Mouse (Mus musculus) kidney, embryonic 16.5 days (tissue): Measurements from ENCODE around the gene Tctex1d4. TPM values are rescaled to one million over a fixed set of nuclear protein-coding genes. Genes with fewer than 3 reads are reported as not detected.
A peak's percentile ranks its signal among the peaks of the same experiment; 100 is the strongest.

Experiments used
- ATAC-seq: fragments of 200-750 bp; cut with Nextera tagmentation; 2 replicates; pipeline ENCODE4 v1.8.0; 2017; ENCODE audit warnings: moderate TSS enrichment; ENCODE audit not compliant: low FRiP score, low TSS enrichment
- H3K27ac ChIP-seq: fragments of 300-500 bp; sonication (generic); 2 replicates; pipeline ENCODE4 v1.5.1; 2014; ENCODE audit warnings: low read length
- H3K27me3 ChIP-seq: fragments of 300-500 bp; sonication (generic); 2 replicates; pipeline ENCODE4 v1.6.1; 2014; ENCODE audit warnings: low read length, control low read depth, mixed read lengths; ENCODE audit not compliant: insufficient read depth
- H3K36me3 ChIP-seq: fragments of 300-500 bp; sonication (generic); 2 replicates; pipeline ENCODE4 v1.6.1; 2014; ENCODE audit warnings: low read length, control low read depth, mixed read lengths; ENCODE audit not compliant: insufficient read depth
- H3K4me1 ChIP-seq: fragments of 300-500 bp; sonication (generic); 2 replicates; pipeline ENCODE4 v1.6.1; 2014; ENCODE audit warnings: low read length, control low read depth, mixed read lengths; ENCODE audit not compliant: insufficient read depth
- H3K4me2 ChIP-seq: fragments of 300-500 bp; sonication (generic); replicated peaks from 2 replicates; pipeline ENCODE4 v1.6.1; 2014; ENCODE audit warnings: low read depth, low read length
- H3K4me3 ChIP-seq: fragments of 300-500 bp; sonication (generic); 2 replicates; pipeline ENCODE4 v1.5.1; 2014; ENCODE audit warnings: mild to moderate bottlenecking, low read length
- H3K9ac ChIP-seq: fragments of 300-500 bp; sonication (generic); replicated peaks from 2 replicates; pipeline ENCODE4 v1.6.1; 2014; ENCODE audit warnings: low read length
- H3K9me3 ChIP-seq: fragments of 300-500 bp; sonication (generic); 2 replicates; pipeline ENCODE4 v1.6.1; 2016; ENCODE audit warnings: low read length, control low read depth
- WGBS: fragments of 180-500 bp; shearing (Covaris S2); extraction: QIAGEN DNeasy Blood & Tissue Kit; methylation state at CpG from one replicate; pipeline ENCODE4 v1.1.7; 2014; 5-methylcytosine and 5-hydroxymethylcytosine counted together
- polyA plus RNA-seq: library from polyadenylated mRNA; unstranded; fragments of >200 nt; fragmentation: Nextera tagmentation; extraction: Ambion mirVana; gene quantifications from 2 replicates; pipeline ENCODE4 v1.2.1, GENCODE M21; 2015

The Tctex1d4 gene
- polyA plus RNA-seq, 1 experiment from 2014 or later, result not detected

DNA sequence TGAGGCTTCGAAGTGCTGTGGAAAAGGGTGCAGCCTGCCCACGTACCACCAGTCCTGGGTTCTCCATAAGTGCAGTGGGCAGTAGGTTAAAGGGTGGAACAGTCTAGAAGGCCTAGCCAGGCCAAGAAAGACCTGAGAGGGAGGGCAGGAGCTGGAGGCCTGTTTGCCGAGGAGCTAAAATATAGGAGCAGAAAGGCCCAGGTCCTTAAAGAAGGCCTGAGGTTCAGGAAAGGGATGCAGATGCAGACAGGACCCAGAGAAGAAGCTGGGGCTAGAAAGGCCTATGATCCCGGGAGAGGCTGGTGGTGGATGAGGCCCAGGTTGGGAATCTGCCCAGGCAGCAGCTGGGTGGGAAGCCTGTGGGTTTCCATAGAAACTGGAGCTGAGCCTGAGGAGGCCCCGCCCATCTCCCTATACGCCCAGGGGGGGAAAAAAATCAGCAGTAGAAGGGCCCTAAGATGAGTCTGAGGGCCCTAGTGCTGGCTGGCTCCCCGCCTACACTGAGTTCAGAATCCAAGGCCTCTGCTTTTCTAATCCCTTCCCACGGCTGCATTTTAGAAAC lies 1.2 kb upstream of the Tctex1d4 start, which contains the start of gene Btbd19:
Gene Btbd19, minus strand, starts transcription at position 378 of the 562 bp plus-strand sequence.
- Histone ChIP-seq H3K4me1 (peaks cover 28% of the 10 kb centered on the region), H3K4me3 (no peak within 1 kb of the TSS), H3K4me2 (peak within 1 kb of the TSS; percentile 8), H3K9me3 (no peaks in the 10 kb centered on the region), H3K36me3 (peaks cover 9% of the 10 kb centered on the region; the same call in 1 of the 2 replicates), H3K27me3 (no peaks in the 10 kb centered on the region), H3K27ac (peak within 1 kb of the TSS; percentile 93), H3K9ac (peak within 1 kb of the TSS; percentile 23)
- ATAC-seq, result peak; percentile 24; the same call in 1 of the 2 replicates
- WGBS, result 28% methylated on average over 8 of the region's 8 CpGs

GRCm38 (mm10) chr4:117125910-117126674 lies 502 bp upstream of the Tctex1d4 start:
- 31% methylated on average over 15 of the region's 15 CpGs for WGBS
- Histone ChIP-seq H3K27me3 (no peaks in the 10 kb centered on the region), H3K36me3 (peaks cover 9% of the 10 kb centered on the region; the same call in 1 of the 2 replicates), H3K4me1 (peaks cover 28% of the 10 kb centered on the region), H3K27ac (peak overlapping the region; percentile 93), H3K9ac (peak overlapping the region; percentile 23), H3K9me3 (no peaks in the 10 kb centered on the region), H3K4me2 (peak overlapping the region; percentile 8), H3K4me3 (no peak overlapping the region)
- peak; percentile 82 for ATAC-seq

- Histone ChIP-seq H3K4me3 (no peak overlapping the region), H3K27me3 (peaks cover 15% of the 10 kb centered on the region), H3K4me1 (peaks cover 36% of the 10 kb centered on the region), H3K4me2 (no peak overlapping the region), H3K9ac (no peak overlapping the region), H3K9me3 (no peaks in the 10 kb centered on the region), H3K27ac (no peak overlapping the region), H3K36me3 (peaks cover 9% of the 10 kb centered on the region; the same call in 1 of the 2 replicates)
- no peak for ATAC-seq
- 90% methylated on average over 33 of the region's 33 CpGs for WGBS
These were observed 1.5 kb downstream of the Tctex1d4 start for GRCm38 (mm10) chr4:117127991-117128686.

DNA sequence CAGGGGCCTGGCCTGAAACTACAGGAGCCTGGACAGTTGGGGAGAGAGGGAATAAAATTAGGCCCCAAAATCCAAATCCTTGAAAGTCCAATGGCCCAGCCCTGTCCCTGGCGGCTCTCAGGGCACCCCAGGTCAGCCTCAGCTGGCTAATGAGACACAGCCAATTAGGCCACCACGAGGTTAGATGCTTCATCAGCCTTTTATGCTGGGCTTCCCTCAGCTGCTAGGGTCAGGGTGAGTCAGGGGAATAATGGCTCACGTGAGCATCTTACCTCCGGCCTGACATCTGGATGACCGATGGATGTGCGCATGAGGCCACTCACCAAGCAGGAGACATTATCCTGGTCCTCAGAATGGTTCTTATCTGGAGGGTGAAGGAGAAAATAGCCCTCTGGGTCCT lies 4.2 kb downstream of the Tctex1d4 start:
- no peak overlapping the region for H3K4me2 ChIP-seq
- peaks cover 23% of the 10 kb centered on the region for H3K4me1 ChIP-seq
- no peak overlapping the region for H3K4me3 ChIP-seq
- peaks cover 9% of the 10 kb centered on the region; the same call in 1 of the 2 replicates for H3K36me3 ChIP-seq
- H3K27me3 ChIP-seq, result peaks cover 15% of the 10 kb centered on the region
- H3K9me3 ChIP-seq, result no peaks in the 10 kb centered on the region
- H3K9ac ChIP-seq, result no peak overlapping the region
- no peak overlapping the region for H3K27ac ChIP-seq
- no peak for ATAC-seq
- 78% methylated on average over 6 of the region's 6 CpGs for WGBS

GRCm38 (mm10) chr4:117131198-117131597 lies 4.6 kb downstream of the Tctex1d4 start:
- H3K4me3 ChIP-seq, result no peak overlapping the region
- H3K27ac ChIP-seq, result no peak overlapping the region
- peaks cover 9% of the 10 kb centered on the region; the same call in 1 of the 2 replicates for H3K36me3 ChIP-seq
- WGBS, result 88% methylated on average over 6 of the region's 6 CpGs
- peaks cover 15% of the 10 kb centered on the region for H3K27me3 ChIP-seq
- ATAC-seq, result no peak
- H3K4me1 ChIP-seq, result peaks cover 19% of the 10 kb centered on the region
- no peaks in the 10 kb centered on the region for H3K9me3 ChIP-seq
- no peak overlapping the region for H3K9ac ChIP-seq
- no peak overlapping the region for H3K4me2 ChIP-seq

DNA sequence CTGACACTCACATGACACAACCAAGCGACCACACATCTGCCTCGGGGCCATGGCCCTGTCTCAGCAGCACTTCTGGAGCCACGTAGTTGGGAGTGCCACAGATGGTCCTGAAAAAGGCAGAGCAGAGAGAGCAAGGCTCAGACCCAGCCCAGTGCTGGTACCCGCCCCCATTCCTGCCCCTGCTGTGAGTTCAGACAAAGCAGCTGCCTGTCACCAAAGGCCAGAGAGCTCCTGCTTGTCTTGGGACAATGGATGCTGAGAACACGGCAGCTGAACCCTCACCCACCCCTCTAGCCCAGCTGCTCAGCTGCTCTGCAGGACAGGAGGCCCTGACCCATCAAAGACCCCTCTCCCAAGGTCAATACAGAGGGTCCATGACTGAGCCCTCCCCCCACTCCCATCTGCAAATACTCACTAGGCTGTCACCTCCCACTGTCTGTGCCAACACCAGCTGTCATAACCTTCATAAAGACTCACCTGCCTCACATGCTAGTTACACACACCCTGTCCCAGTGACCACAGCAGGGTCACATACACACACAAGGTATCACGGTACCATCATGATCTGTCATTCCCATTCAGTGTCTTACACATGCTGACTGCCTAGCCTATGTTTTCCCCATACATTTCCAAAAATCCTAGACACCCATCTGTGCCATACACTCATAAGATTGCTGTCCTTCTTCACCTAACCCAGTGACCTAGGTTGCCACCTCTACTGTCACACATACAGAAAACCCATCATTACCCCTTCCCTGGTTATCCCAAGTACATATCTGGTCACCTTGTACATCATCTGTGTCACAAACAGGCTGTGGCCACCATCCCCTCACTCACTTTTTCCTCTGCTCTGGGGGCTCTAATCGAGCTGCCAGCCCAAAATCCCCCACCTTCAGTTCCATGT lies 5.5 kb downstream of the Tctex1d4 start:
- Histone ChIP-seq H3K4me1 (peaks cover 15% of the 10 kb centered on the region), H3K27ac (no peak overlapping the region), H3K9ac (peak overlapping the region; percentile 87; the same call in 1 of the 2 replicates), H3K4me2 (peak overlapping the region; percentile 98; the same call in 1 of the 2 replicates), H3K4me3 (peak overlapping the region; percentile 77), H3K36me3 (peaks cover 9% of the 10 kb centered on the region; the same call in 1 of the 2 replicates), H3K27me3 (peaks cover 15% of the 10 kb centered on the region), H3K9me3 (no peaks in the 10 kb centered on the region)
- ATAC-seq, result no peak
- WGBS, result 38% methylated on average over 7 of the region's 7 CpGs

DNA sequence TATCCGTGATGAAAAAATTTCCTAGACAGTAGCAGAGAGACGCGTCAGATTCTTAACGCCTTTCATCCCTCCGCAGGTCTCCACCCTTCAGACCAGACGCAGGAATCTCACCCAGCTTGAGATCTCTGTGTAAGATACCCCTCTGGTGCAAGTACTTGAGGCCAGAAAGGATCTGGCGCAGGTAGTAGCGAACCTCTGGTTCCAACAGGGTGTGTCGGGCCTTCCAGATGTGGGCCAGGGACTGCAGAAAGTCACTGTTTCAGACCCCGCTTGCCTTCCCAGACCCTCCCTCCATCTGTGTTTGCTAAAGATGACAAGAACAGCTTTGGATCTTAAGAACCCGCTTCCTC lies 6.2 kb downstream of the Tctex1d4 start:
- WGBS, result 27% methylated on average over 11 of the region's 11 CpGs
- Histone ChIP-seq H3K4me2 (peak overlapping the region; percentile 98), H3K9ac (peak overlapping the region; percentile 87), H3K4me1 (peaks cover 15% of the 10 kb centered on the region), H3K27ac (no peak overlapping the region), H3K27me3 (peaks cover 15% of the 10 kb centered on the region), H3K36me3 (peaks cover 9% of the 10 kb centered on the region; the same call in 1 of the 2 replicates), H3K9me3 (no peaks in the 10 kb centered on the region), H3K4me3 (peak overlapping the region; percentile 77)
- ATAC-seq, result no peak

- WGBS, result under 1% methylated on average over 42 of the region's 42 CpGs
- peak overlapping the region; percentile 98 for H3K4me2 ChIP-seq
- ATAC-seq, result peak; percentile 10; the same call in 1 of the 2 replicates
- H3K4me3 ChIP-seq, result peak overlapping the region; percentile 77
- peaks cover 15% of the 10 kb centered on the region for H3K27me3 ChIP-seq
- peaks cover 4% of the 10 kb centered on the region; the same call in 1 of the 2 replicates for H3K36me3 ChIP-seq
- H3K27ac ChIP-seq, result no peak overlapping the region
- no peaks in the 10 kb centered on the region for H3K9me3 ChIP-seq
- peaks cover 15% of the 10 kb centered on the region for H3K4me1 ChIP-seq
- peak overlapping the region; percentile 87 for H3K9ac ChIP-seq
These were observed 6.8 kb downstream of the Tctex1d4 start for GRCm38 (mm10) chr4:117133366-117133796.
